9 mouse cellular contexts compared by ENCODE assay signal in the genomic region with DNA sequence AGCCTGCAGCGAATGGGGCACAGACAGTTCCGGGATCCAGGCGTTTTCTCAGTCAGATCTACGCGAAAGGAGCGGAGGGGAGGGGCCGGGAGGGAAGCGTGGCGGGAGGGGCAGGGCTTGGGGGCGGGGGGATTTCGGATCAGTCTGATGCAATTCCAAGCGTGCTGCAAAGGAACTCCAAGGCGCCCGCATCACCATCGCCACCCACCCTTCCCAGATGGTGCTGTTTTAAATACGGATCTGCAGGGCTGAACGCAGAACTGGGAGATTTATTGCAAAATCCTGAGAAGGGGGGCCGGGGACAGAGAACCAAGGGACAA. TPM values are rescaled to one million over a fixed set of nuclear protein-coding genes. Genes with fewer than 3 reads are reported as not detected.
DNase-seq lines count a peak whose midpoint lies in the region; ATAC-seq and TF ChIP-seq lines count a peak whose summit lies in the region.
"Had no signal": no experiment of that assay in that cellular context is flagged by ENCODE, and none has a peak within 500 bp of the region (broad histone marks: within the 10 kb centered on the region; RNA-seq: fewer than 3 reads in every experiment).

No protein-coding gene starts in this region.

- WGBS in heart, embryonic 13.5 days = under 1% methylated on average over 18 of the region's 18 CpGs
- 0% methylated on average over 18 of the region's 18 CpGs for WGBS in midbrain, embryonic 12.5 days

- DNase-seq in testis, postnatal 10 days (ENCODE audit: low spot score) = peak; percentile 52
- no peak for DNase-seq in testis, postnatal 14 days (ENCODE audit: low spot score)
- DNase-seq in left cerebral cortex, adult 2 months (ENCODE audit: extremely low spot score in 1 of 2, low spot score in 2 of 2) = peak; percentile 78 to 82
- peak; percentile 57 for DNase-seq in yolk sac, embryonic 10.5 days (ENCODE audit: low spot score)
- no peak for DNase-seq in thymus, postnatal 25 days

- no peaks in the 10 kb centered on the region for H3K9me3 ChIP-seq in heart, embryonic 13.5 days
- H3K9me3 ChIP-seq in midbrain, embryonic 12.5 days = no peaks in the 10 kb centered on the region

- H3K27me3 ChIP-seq in heart, embryonic 13.5 days (replicated peaks) = peaks cover 65% of the 10 kb centered on the region
- peaks cover 43% of the 10 kb centered on the region for H3K27me3 ChIP-seq in midbrain, embryonic 12.5 days

- no peaks in the 10 kb centered on the region for H3K36me3 ChIP-seq in heart, embryonic 13.5 days
- no peaks in the 10 kb centered on the region for H3K36me3 ChIP-seq in midbrain, embryonic 12.5 days

- peak overlapping the region; percentile 72; the same call in 1 of the 2 replicates for H3K27ac ChIP-seq in cortical plate, adult 2 months (ENCODE audit: insufficient read depth, low read length)
- H3K27ac ChIP-seq in heart, embryonic 13.5 days (replicated peaks) = no peak overlapping the region
- H3K27ac ChIP-seq in left cerebral cortex, adult 2 months = peak overlapping the region; percentile 79
- peak overlapping the region; percentile 92 for H3K27ac ChIP-seq in midbrain, embryonic 12.5 days (replicated peaks)

- H3K4me1 ChIP-seq in cortical plate, adult 2 months (ENCODE audit: control insufficient read depth, insufficient read depth, low read length) = 0 out of 2 replicates have a peak, but pooled peaks cover 2% of the 10 kb centered on the region
- peaks cover 35% of the 10 kb centered on the region for H3K4me1 ChIP-seq in heart, embryonic 13.5 days
- H3K4me1 ChIP-seq in midbrain, embryonic 12.5 days = peaks cover 31% of the 10 kb centered on the region

- intact Hi-C loops in left cerebral cortex, adult 2 months (cut with DNase I) = loop anchor here (1.0 to 5.0 kb wide), 9 partner anchors 14 to 1711 kb away; no protein-coding TSS in a partner anchor

- no peak for TF ChIP-seq CTCF in cortical plate, adult 2 months (IDR thresholded peaks at IDR 0.05; ENCODE audit: extremely low read depth, insufficient read depth, low read length)
- no peak; the same call in 1 of the 2 replicates for TF ChIP-seq CTCF in left cerebral cortex, adult 2 months (IDR thresholded peaks at IDR 0.05)

- H3K9ac ChIP-seq in heart, embryonic 13.5 days = 0 out of 2 replicates have a peak overlapping the region, but pooled peaks have one; percentile 33
- peak overlapping the region; percentile 74; the same call in 1 of the 2 replicates for H3K9ac ChIP-seq in midbrain, embryonic 12.5 days (replicated peaks)

- ATAC-seq in heart, embryonic 13.5 days (ENCODE audit: extremely low read depth, insufficient number of reproducible peaks, low FRiP score, low TSS enrichment) = no peak
- no peak for ATAC-seq in midbrain, embryonic 12.5 days (ENCODE audit: low FRiP score, low read depth)

- peak; percentile 68; the same call in 1 of the 2 replicates for TF ChIP-seq POLR2A in cortical plate, adult 2 months (IDR thresholded peaks at IDR 0.05; ENCODE audit: extremely low read depth, insufficient read depth, low read length)

- H3K4me3 ChIP-seq in cortical plate, adult 2 months (ENCODE audit: insufficient read depth, low read length) = peak overlapping the region; percentile 69
- peak overlapping the region; percentile 58 for H3K4me3 ChIP-seq in heart, embryonic 13.5 days
- peak overlapping the region; percentile 61 for H3K4me3 ChIP-seq in left cerebral cortex, adult 2 months
- H3K4me3 ChIP-seq in midbrain, embryonic 12.5 days = peak overlapping the region; percentile 66
- H3K4me3 ChIP-seq: erythroblast, embryonic 14.5 days had no signal

- H3K4me2 ChIP-seq in heart, embryonic 13.5 days = peak overlapping the region; percentile 90
- H3K4me2 ChIP-seq in midbrain, embryonic 12.5 days (replicated peaks) = peak overlapping the region; percentile 85

RNA-seq across cellular contexts. Expression of gene Bdnf, which starts 3.5 kb away (rescaled TPM):
- 10.3 and 11.1 TPM in 2 replicates for polyA plus RNA-seq in cortical plate, adult 2 months (2012; rRNA removed)
- 0.75 and 0.78 TPM in 2 replicates for polyA plus RNA-seq in heart, embryonic 13.5 days (2015; fragmentation: Nextera tagmentation; extraction: Ambion mirVana)
- total RNA-seq in left cerebral cortex, adult 2 months (2021) = 10 to 100 TPM; 35.5 to 39.3 TPM
- polyA plus RNA-seq in midbrain, embryonic 12.5 days (2016; fragmentation: Nextera tagmentation; extraction: Ambion mirVana) = 1.6 and 1.9 TPM in 2 replicates
- polyA plus RNA-seq: erythroblast, embryonic 14.5 days had no signal

Comparison
In these comparisons a context has a peak if more than half of its experiments do, and no peak if none do; other contexts are left out.
1. DNase-seq: peak in testis, postnatal 10 days (single experiment), left cerebral cortex, adult 2 months (2 of 2) and yolk sac, embryonic 10.5 days (single experiment); none in testis, postnatal 14 days (single experiment) and thymus, postnatal 25 days (single experiment).
2. Peak in every context shown above with its lines, with median percentiles within 50 percentile points of each other: H3K4me3 ChIP-seq.